Mouse (Mus musculus) thymus, postnatal 0 days (tissue): ENCODE results near the gene Mars. TPM values are rescaled to one million over a fixed set of nuclear protein-coding genes. Genes with fewer than 3 reads are reported as not detected.
"Not testable (repeated sequence)": the region's sequence is repeated elsewhere in the genome, so short reads cannot be mapped to it uniquely, and the experiment has no call there.

ENCODE experiments used
- DNase-seq: peaks from one replicate; pipeline ENCODE4 v3.0.0-alpha.2; 2015; ENCODE audit warnings: low spot score
- polyA plus RNA-seq: library from polyadenylated mRNA; unstranded; fragments of >200 nt; fragmentation: Nextera tagmentation; extraction: Ambion mirVana; gene quantifications from 2 replicates; pipeline ENCODE4 v1.2.1, GENCODE M21; 2015

The Mars gene
- polyA plus RNA-seq, 1 experiment from 2014 or later = 110 TPM

- DNase-seq = no peak
These were observed 26.0 kb upstream of the Mars start for GRCm38 (mm10) chr10:127337536-127338099.

- DNase-seq = no peak
These were observed 25.4 kb upstream of the Mars start for GRCm38 (mm10) chr10:127336952-127337351.

GRCm38 (mm10) chr10:127335271-127335670 is 23.7 kb upstream of the Mars start:
- no peak for DNase-seq

- no peak for DNase-seq
These were observed 21.6 kb upstream of the Mars start for GRCm38 (mm10) chr10:127333152-127333551.

- DNase-seq = no peak
These were observed 20.8 kb upstream of the Mars start for GRCm38 (mm10) chr10:127332211-127332874.

DNA sequence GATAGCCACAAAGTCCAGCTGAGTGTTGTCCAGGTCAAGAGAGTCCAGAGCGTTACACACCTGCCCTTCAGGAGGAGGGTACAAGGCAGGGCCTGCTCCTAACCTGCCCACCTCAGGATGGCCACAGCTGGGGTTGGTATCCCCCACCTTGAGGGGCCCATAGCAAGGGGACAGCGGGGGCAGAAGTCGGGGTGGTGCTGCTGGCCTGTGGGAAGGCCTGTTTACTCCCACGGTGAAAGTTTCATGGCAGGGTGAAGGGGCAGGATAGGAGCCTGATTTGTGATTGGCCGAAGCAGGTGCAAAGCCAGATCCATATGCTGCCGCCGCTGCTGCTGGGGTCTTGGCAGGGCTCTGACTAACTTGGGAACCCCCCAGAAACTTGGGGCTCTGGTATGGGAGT is 18.6 kb upstream of the Mars start:
- no peak for DNase-seq

DNA sequence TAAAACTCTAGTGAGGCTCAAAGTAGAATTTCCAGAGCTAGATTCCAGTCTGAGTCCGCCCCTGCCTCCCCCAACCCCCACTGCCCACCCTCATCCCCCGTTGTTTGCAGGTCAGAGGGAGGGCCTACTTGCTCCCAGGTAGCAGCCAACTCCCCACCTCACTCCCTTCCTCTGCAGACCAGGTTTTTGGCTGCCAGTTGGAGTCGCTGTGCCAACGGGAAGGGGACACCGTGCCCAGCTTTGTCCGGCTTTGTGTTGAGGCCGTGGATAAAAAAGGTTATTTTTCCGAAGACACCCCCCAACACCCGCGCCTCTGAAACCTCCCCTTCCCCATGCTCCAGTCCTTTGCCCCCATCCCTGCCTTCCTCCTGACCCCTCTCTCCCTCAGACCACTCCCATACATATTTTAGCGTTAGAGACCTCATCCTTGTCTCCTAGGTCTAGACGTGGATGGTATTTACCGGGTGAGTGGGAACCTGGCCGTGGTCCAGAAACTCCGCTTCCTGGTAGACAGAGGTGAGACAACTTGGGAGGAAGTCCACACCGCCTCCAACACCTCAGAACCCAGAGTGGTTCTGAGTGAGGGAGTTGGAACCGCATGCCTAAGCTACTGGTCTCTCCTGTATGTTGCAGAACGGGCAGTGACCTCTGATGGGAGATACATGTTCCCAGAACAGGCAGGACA is 16.0 kb upstream of the Mars start:
- DNase-seq = no peak

DNA sequence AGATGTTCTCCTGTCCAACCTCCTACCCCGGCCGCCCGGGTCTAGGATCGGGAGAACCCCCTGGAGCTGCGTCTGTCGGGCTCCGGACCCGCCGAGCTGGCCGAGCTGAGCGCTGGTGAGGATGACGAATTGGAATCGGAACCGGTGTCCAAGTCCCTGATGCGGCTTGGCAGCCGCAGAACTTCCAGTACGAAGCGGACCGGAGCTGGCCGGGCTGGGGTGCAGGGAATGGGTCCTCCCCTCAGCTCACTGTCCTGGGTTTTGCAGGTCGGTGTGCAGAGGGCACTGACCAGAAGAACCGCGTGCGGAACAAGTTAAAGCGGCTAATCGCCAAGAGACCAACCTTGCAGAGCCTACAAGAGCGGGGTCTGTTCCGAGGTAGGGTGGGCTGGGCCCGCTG is 15.2 kb upstream of the Mars start:
- no peak for DNase-seq

- peak; percentile 60 for DNase-seq
These were observed 14.6 kb upstream of the Mars start for GRCm38 (mm10) chr10:127326017-127326801.

DNA sequence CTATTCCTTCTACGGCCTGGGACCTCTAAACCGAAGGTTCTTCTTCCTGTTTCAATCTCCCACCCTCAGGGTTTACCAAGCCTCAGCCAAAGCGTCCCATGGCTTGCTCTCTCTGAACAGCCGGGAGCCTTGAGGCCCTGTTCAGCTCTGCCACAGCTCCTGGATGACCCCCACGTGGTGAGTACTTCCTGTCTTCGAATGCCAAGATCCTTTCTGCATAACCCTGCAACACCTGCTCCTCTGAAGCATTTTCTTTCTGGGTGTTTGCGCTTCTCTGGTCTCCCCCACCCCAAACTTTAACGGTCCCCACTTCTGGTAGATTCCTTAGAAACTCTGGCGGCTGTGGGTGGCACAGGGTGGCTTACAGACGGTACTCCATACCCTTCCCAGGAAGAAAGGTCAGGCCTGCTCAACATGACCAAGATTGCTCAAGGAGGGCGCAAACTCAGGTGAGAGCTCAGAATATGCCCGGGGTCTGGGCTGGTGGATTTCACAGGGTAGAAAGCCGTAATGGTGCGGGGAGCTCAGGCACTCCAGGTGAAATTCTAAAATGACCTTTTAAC is 13.9 kb upstream of the Mars start:
- DNase-seq = peak; percentile 79

- DNase-seq = peak; percentile 87
These were observed 12.9 kb upstream of the Mars start for GRCm38 (mm10) chr10:127324495-127324894.

GRCm38 (mm10) chr10:127323131-127323855 is 11.7 kb upstream of the Mars start:
- DNase-seq = no peak

GRCm38 (mm10) chr10:127322669-127323068 is 11.1 kb upstream of the Mars start:
- DNase-seq = no peak

DNA sequence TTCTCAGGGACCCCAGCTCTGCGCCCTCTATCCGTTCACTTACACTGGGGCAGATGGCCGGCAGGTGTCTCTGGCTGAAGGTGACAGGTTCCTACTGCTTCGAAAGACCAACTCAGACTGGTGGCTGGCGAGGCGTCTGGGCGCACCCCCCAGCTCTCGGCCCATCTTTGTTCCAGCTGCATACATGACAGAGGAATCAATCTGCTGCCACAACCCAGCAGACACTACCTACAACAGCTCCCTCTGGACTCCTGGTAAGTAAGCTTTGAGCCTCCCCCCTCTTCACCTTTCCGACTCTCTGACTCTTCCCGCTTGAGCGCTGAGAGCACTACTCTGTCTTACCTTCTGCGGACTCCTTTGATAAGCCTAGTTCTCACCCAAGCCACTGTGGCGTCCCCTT is 10.6 kb upstream of the Mars start:
- DNase-seq = no peak

DNA sequence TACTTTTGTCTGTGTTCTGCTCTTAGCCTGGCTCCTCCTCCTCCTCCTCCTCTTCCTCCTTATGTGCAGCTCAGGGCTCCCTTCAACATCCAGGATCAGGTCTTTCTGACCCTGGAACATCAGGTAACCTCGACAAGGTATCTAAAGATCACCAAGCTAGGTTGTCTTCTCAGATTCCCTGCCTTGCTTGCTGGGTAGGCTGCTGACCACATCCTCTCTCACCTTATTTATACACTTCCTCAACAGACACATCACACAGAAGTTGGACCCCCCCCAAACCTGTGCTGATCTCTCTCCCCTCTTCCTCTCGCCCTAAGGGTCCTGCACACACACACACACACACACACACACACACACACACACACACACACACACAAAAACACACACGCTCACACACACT is 10.0 kb upstream of the Mars start, which contains the start of gene Arhgap9:
Gene Arhgap9, plus strand, starts transcription at position 344 of the 400 bp plus-strand sequence.
- DNase-seq = peak; percentile 75

- no peak for DNase-seq
These were observed 8.4 kb upstream of the Mars start for GRCm38 (mm10) chr10:127319969-127320368.

- DNase-seq = no peak
These were observed 6.4 kb upstream of the Mars start for GRCm38 (mm10) chr10:127318009-127318408.

GRCm38 (mm10) chr10:127317277-127317676 is 5.7 kb upstream of the Mars start:
- DNase-seq = no peak

- DNase-seq = not testable (repeated sequence)
These were observed 3.4 kb upstream of the Mars start for GRCm38 (mm10) chr10:127314950-127315349.

DNA sequence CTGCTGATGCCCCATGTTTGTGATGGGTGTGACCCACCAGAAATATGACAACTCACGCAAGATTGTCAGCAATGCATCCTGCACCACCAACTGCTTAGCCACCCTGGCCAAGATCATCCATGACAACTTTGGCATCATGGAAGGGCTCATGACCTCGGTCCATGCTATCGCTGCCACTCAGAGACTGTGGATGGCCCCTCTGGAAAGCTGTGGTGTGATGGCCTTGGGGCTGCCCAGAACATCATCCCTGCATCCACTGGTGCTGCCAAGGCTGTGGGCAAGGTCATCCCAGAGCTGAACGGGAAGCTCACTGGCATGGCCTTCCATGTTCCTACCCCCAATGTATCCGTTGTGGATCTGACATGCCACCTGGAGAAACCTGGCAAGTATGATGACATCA is 1.9 kb upstream of the Mars start:
- not testable (repeated sequence) for DNase-seq

GRCm38 (mm10) chr10:127312858-127313257 is 1.3 kb upstream of the Mars start:
- DNase-seq = no peak
